Mouse (Mus musculus): ENCODE results near the gene Heg1. TPM values are rescaled to one million over a fixed set of nuclear protein-coding genes. Genes with fewer than 3 reads are reported as not detected.

Gene Heg1
- polyA plus RNA-seq (2014; fragmentation: Nextera tagmentation; extraction: Ambion mirVana), result 22.9 and 27.2 TPM in 2 replicates

DNA sequence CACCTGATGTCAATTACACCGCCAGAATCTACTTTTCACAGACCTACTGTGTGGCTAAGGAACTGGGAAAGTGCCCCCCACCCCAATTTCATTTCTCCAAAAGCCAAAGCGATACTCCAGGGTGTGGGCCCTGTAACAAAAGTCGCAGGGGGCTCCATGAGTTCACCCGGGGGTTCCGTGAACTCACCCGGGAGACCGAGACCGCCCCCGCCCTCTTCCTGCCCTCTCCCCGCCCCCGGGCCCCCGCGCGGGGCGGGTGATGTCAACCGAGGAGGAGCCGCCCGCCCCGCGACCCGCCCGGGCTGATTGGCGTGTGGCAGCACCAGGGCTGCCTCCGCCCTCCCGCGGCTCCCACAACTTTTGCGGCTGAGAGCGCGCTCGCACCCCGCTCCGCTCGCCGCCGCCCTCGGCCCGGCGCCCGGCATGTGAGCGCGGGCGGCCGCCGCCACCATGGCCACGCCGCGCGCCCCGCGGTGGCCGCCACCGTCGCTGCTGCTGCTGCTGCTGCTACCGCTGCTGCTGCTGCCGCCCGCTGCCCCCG, at the start of gene Heg1:
Gene Heg1 (plus strand): TSS at position 209 of the 541 bp plus-strand sequence.
- peak within 1 kb of the TSS; percentile 83 for H3K4me2 ChIP-seq (replicated peaks; ENCODE audit: low read depth, low read length)
- H3K9ac ChIP-seq (replicated peaks; ENCODE audit: low read depth, low read length), result peak within 1 kb of the TSS; percentile 85
- peak within 1 kb of the TSS; percentile 93 for H3K4me3 ChIP-seq (ENCODE audit: low read depth, low read length)
- H3K9me3 ChIP-seq (ENCODE audit: control insufficient read depth, low read depth, low read length), result no peaks in the 10 kb centered on the region
- ATAC-seq (ENCODE audit: insufficient number of reproducible peaks, insufficient read depth, low FRiP score, low read depth), result peak; percentile 57; the same call in 1 of the 2 replicates
- H3K27ac ChIP-seq (ENCODE audit: low read length), result peak within 1 kb of the TSS; percentile 89
- no peaks in the 10 kb centered on the region for H3K27me3 ChIP-seq (ENCODE audit: control insufficient read depth, insufficient read depth, low read length)
- under 1% methylated on average over 49 of the region's 57 CpGs for WGBS
- H3K4me1 ChIP-seq (ENCODE audit: control insufficient read depth, insufficient read depth, low read length), result peaks cover 19% of the 10 kb centered on the region; the same call in 1 of the 2 replicates
- H3K36me3 ChIP-seq (ENCODE audit: control insufficient read depth, insufficient read depth, low read length), result no peaks in the 10 kb centered on the region

DNA sequence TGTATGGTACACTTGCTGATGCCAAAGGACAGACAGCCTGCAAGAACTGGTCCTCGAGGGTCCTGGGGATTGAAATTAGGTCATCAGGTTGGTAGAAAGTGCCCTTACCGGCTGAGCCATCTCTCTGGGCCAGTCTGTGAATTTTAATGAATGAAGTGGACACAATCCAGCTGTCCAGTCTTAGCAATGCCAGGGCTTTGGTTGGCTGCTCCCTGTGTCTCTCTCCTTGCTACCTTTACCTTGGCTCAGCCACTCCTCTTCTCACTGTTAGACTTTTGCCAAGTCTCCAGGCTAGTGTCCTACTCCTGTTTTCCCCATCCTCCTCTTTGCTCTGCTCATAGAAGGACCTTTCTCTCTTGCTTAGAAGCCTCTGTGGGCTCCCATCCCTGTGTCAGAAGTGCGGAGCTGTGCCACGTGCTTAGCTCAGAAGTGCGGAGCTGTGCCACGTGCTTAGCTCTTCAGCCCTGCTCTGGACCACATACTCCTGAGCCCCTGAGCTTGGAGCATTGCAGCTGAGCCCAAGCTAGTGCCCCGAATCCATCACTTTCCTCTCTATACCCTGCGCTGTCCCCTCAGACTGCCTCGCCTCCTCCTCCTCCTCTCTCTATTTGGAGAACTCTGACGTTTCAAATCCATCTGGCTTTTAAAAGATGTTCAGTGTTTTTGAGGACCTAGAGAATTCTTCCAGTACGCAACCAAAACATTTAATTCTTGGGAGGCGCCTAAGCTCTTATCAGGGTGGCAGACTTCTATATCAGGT, 48.2 kb upstream of the Heg1 start:
- Histone ChIP-seq H3K9ac (replicated peaks; ENCODE audit: low read depth, low read length) (no peak overlapping the region), H3K9me3 (ENCODE audit: control insufficient read depth, low read depth, low read length) (no peaks in the 10 kb centered on the region), H3K4me1 (ENCODE audit: control insufficient read depth, insufficient read depth, low read length) (no peaks in the 10 kb centered on the region), H3K36me3 (ENCODE audit: control insufficient read depth, insufficient read depth, low read length) (no peaks in the 10 kb centered on the region), H3K4me2 (replicated peaks; ENCODE audit: low read depth, low read length) (no peak overlapping the region), H3K27me3 (ENCODE audit: control insufficient read depth, insufficient read depth, low read length) (no peaks in the 10 kb centered on the region), H3K27ac (ENCODE audit: low read length) (no peak overlapping the region), H3K4me3 (ENCODE audit: low read depth, low read length) (no peak overlapping the region)
- no peak for ATAC-seq (ENCODE audit: insufficient number of reproducible peaks, insufficient read depth, low FRiP score, low read depth)
- 69% methylated on average over 12 of the region's 12 CpGs for WGBS

DNA sequence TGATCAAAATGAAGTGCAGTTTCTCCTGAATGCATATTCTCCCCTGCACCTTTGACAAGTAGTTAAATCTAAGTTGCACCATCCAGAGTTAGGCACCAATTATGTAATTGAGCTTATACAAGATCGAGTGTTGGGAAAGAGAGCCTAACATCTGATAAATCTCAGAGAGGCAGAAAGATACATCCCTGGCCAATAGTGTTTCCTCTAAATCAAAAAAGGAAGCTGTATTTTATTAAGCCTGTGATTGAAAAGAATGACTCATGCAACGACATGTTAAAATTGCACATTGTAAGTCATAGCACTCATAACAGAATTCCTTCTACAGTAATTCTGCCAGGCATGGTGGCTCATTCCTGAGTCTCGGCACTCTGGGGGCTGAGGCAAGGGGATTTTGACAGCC, 42.4 kb upstream of the Heg1 start:
- Histone ChIP-seq H3K4me1 (ENCODE audit: control insufficient read depth, insufficient read depth, low read length) (no peaks in the 10 kb centered on the region), H3K9me3 (ENCODE audit: control insufficient read depth, low read depth, low read length) (no peaks in the 10 kb centered on the region), H3K9ac (replicated peaks; ENCODE audit: low read depth, low read length) (no peak overlapping the region), H3K27ac (ENCODE audit: low read length) (no peak overlapping the region), H3K4me3 (ENCODE audit: low read depth, low read length) (no peak overlapping the region), H3K36me3 (ENCODE audit: control insufficient read depth, insufficient read depth, low read length) (no peaks in the 10 kb centered on the region), H3K4me2 (replicated peaks; ENCODE audit: low read depth, low read length) (no peak overlapping the region), H3K27me3 (ENCODE audit: control insufficient read depth, insufficient read depth, low read length) (no peaks in the 10 kb centered on the region)
- 44% methylated on average over 3 of the region's 3 CpGs for WGBS
- no peak for ATAC-seq (ENCODE audit: insufficient number of reproducible peaks, insufficient read depth, low FRiP score, low read depth)

DNA sequence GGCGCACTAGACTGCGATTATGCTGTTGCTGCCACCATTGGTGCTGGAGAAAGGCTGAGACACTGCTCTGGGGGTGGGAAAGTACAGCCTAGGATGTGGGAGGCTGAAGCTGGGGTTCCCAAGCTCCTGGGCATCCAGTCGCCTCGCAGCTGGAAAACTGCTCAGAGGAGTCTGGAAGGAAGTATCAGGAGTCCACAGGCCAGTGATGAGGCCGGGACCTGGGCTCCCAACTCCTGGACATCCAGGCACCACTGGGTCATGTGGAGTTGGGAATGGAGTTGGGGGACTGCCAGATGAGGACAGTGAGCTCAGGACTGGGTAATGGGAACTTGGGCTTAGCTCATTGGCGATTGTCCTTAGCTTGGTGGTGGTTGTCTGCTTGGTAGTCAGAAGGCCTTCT, 31.1 kb upstream of the Heg1 start:
- Histone ChIP-seq H3K9me3 (ENCODE audit: control insufficient read depth, low read depth, low read length) (peaks cover 7% of the 10 kb centered on the region; the same call in 1 of the 2 replicates), H3K27ac (ENCODE audit: low read length) (no peak overlapping the region), H3K4me3 (ENCODE audit: low read depth, low read length) (no peak overlapping the region), H3K4me1 (ENCODE audit: control insufficient read depth, insufficient read depth, low read length) (no peaks in the 10 kb centered on the region), H3K4me2 (replicated peaks; ENCODE audit: low read depth, low read length) (no peak overlapping the region), H3K9ac (replicated peaks; ENCODE audit: low read depth, low read length) (no peak overlapping the region), H3K27me3 (ENCODE audit: control insufficient read depth, insufficient read depth, low read length) (no peaks in the 10 kb centered on the region), H3K36me3 (ENCODE audit: control insufficient read depth, insufficient read depth, low read length) (no peaks in the 10 kb centered on the region)
- WGBS, result 91% methylated on average over 6 of the region's 6 CpGs
- ATAC-seq (ENCODE audit: insufficient number of reproducible peaks, insufficient read depth, low FRiP score, low read depth), result no peak

DNA sequence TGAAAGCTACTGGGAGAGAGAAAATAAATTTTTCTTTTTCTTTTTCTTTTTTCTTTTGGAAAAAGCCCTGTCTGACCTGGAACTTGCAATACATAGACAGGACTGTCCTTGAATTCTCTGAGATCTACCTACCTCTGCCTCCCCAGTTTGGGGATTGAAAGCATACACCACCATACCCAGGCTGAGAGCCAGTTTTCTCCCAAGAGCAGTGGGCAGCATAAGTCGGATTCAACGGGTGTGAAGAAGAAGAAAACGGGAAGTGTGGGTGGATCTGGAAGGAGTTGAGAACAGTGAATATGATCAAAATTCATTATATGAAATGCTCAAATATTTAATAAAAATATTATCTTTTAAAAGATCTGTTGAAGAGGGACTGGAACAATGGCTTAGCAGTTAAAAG, 28.7 kb upstream of the Heg1 start:
- H3K4me1 ChIP-seq (ENCODE audit: control insufficient read depth, insufficient read depth, low read length), result no peaks in the 10 kb centered on the region
- no peaks in the 10 kb centered on the region for H3K27me3 ChIP-seq (ENCODE audit: control insufficient read depth, insufficient read depth, low read length)
- no peak overlapping the region for H3K4me2 ChIP-seq (replicated peaks; ENCODE audit: low read depth, low read length)
- no peaks in the 10 kb centered on the region for H3K36me3 ChIP-seq (ENCODE audit: control insufficient read depth, insufficient read depth, low read length)
- H3K4me3 ChIP-seq (ENCODE audit: low read depth, low read length), result no peak overlapping the region
- no peak overlapping the region for H3K9ac ChIP-seq (replicated peaks; ENCODE audit: low read depth, low read length)
- H3K9me3 ChIP-seq (ENCODE audit: control insufficient read depth, low read depth, low read length), result peaks cover 6% of the 10 kb centered on the region; the same call in 1 of the 2 replicates
- WGBS, result 84% methylated on average over 3 of the region's 3 CpGs
- H3K27ac ChIP-seq (ENCODE audit: low read length), result no peak overlapping the region
- ATAC-seq (ENCODE audit: insufficient number of reproducible peaks, insufficient read depth, low FRiP score, low read depth), result no peak

DNA sequence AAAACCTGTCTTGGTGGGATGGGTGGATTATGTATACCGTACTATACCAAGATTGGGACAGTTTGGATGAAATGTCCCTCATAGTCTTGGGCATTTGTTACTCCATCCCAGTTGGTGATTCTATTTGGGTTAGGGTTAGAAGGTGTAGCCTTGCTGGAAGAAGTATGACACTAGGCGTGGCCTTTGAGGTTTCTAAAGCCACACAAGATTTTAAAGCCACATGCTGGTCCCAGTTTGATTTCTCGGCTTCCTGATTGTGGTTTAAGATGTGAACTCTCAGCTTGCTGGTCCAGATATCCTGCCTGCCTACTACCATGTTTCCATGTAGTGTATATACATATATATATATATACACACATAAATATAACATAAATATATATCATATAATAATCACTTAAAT, 27.0 kb upstream of the Heg1 start:
- H3K9ac ChIP-seq (replicated peaks; ENCODE audit: low read depth, low read length), result no peak overlapping the region
- no peaks in the 10 kb centered on the region for H3K9me3 ChIP-seq (ENCODE audit: control insufficient read depth, low read depth, low read length)
- no peak for ATAC-seq (ENCODE audit: insufficient number of reproducible peaks, insufficient read depth, low FRiP score, low read depth)
- no peak overlapping the region for H3K4me3 ChIP-seq (ENCODE audit: low read depth, low read length)
- H3K4me1 ChIP-seq (ENCODE audit: control insufficient read depth, insufficient read depth, low read length), result no peaks in the 10 kb centered on the region
- no peaks in the 10 kb centered on the region for H3K27me3 ChIP-seq (ENCODE audit: control insufficient read depth, insufficient read depth, low read length)
- H3K4me2 ChIP-seq (replicated peaks; ENCODE audit: low read depth, low read length), result no peak overlapping the region
- no peaks in the 10 kb centered on the region for H3K36me3 ChIP-seq (ENCODE audit: control insufficient read depth, insufficient read depth, low read length)
- WGBS, result 87% methylated on average over 3 of the region's 3 CpGs
- no peak overlapping the region for H3K27ac ChIP-seq (ENCODE audit: low read length)

DNA sequence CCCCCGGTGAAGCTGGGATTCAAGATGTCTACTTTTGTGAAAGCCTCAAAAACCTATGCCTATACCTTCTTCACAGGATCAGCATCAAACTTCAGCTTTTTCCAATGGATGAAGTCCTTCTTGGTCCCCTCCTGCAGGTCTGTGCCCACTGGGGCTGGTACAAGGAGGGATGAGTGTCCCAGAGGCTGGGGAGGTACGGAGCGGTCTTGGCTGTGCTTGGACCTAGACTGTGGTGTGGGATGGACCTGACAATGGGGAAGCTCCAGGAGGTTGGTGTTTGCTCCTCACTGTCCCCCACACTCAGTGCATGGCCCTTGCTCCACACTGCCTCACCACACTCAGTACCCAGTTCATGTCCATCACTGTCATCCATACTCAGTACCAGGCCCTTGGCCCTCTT, 26.0 kb upstream of the Heg1 start:
- 98% methylated on average over 3 of the region's 3 CpGs for WGBS
- no peak for ATAC-seq (ENCODE audit: insufficient number of reproducible peaks, insufficient read depth, low FRiP score, low read depth)

DNA sequence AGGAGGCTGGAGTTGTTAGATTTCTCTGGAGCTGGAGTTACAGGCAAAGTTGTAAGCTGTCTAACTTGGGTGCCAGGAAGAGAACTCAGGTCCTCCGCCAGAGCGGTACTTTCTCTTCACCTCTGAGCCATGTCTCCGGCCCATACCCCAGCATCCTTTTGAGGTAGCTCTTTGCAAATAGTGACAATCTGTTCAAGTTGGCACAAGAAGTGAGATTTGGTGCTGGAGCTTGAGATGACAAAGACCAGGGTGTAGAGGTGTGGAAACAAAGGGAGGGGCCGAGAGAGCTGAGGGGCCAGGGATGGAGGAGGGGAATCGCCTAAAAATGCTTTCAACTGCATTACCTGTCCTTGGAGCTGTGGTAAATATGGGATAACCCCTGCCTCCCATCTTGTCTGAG, 24.6 kb upstream of the Heg1 start:
- ATAC-seq (ENCODE audit: insufficient number of reproducible peaks, insufficient read depth, low FRiP score, low read depth), result no peak
- H3K27ac ChIP-seq (ENCODE audit: low read length), result no peak overlapping the region

More for the DNA sequence above, 26.0 kb upstream of the Heg1 start:
- Histone ChIP-seq H3K4me2 (replicated peaks; ENCODE audit: low read depth, low read length) (no peak overlapping the region), H3K36me3 (ENCODE audit: control insufficient read depth, insufficient read depth, low read length) (no peaks in the 10 kb centered on the region), H3K27me3 (ENCODE audit: control insufficient read depth, insufficient read depth, low read length) (no peaks in the 10 kb centered on the region), H3K27ac (ENCODE audit: low read length) (no peak overlapping the region), H3K4me3 (ENCODE audit: low read depth, low read length) (no peak overlapping the region), H3K9ac (replicated peaks; ENCODE audit: low read depth, low read length) (no peak overlapping the region), H3K4me1 (ENCODE audit: control insufficient read depth, insufficient read depth, low read length) (no peaks in the 10 kb centered on the region), H3K9me3 (ENCODE audit: control insufficient read depth, low read depth, low read length) (no peaks in the 10 kb centered on the region)

More for the DNA sequence above, 24.6 kb upstream of the Heg1 start:
- Histone ChIP-seq H3K4me2 (replicated peaks; ENCODE audit: low read depth, low read length) (no peak overlapping the region), H3K36me3 (ENCODE audit: control insufficient read depth, insufficient read depth, low read length) (no peaks in the 10 kb centered on the region), H3K4me1 (ENCODE audit: control insufficient read depth, insufficient read depth, low read length) (no peaks in the 10 kb centered on the region), H3K4me3 (ENCODE audit: low read depth, low read length) (no peak overlapping the region), H3K27me3 (ENCODE audit: control insufficient read depth, insufficient read depth, low read length) (no peaks in the 10 kb centered on the region), H3K9ac (replicated peaks; ENCODE audit: low read depth, low read length) (no peak overlapping the region), H3K9me3 (ENCODE audit: control insufficient read depth, low read depth, low read length) (no peaks in the 10 kb centered on the region)
- 84% methylated on average over 5 of the region's 5 CpGs for WGBS

Measured in stomach, embryonic 14.5 days (tissue).